Mouse (Mus musculus): ENCODE data around the gene Unc13a. TPM values are rescaled to one million over a fixed set of nuclear protein-coding genes. Genes with fewer than 3 reads are reported as not detected.

Gene Unc13a
- 0.53 TPM for total RNA-seq (2023)

DNA sequence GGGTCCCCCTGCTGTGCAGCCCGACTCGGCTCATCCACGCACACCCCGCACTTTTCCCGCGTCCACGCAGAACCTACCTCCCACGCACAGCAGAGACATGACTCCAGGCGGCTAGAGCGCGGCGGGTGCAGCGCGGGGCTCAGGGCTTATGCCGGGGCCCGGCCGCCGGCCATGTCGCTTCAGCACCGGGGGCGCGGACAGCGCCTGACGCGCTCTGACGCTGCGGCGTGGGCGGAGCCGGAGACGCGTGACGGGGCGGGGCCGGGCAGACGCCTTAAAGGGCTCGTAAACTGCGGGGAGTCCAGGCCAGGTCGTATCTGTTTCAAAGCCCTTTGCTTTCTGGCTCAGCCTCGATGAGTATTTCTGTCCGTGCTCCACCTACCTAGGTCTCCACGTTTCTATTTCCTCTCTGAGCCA lies at the start of gene Unc13a:
Gene Unc13a, minus strand, starts transcription at position 209 of the 417 bp plus-strand sequence.

DNA sequence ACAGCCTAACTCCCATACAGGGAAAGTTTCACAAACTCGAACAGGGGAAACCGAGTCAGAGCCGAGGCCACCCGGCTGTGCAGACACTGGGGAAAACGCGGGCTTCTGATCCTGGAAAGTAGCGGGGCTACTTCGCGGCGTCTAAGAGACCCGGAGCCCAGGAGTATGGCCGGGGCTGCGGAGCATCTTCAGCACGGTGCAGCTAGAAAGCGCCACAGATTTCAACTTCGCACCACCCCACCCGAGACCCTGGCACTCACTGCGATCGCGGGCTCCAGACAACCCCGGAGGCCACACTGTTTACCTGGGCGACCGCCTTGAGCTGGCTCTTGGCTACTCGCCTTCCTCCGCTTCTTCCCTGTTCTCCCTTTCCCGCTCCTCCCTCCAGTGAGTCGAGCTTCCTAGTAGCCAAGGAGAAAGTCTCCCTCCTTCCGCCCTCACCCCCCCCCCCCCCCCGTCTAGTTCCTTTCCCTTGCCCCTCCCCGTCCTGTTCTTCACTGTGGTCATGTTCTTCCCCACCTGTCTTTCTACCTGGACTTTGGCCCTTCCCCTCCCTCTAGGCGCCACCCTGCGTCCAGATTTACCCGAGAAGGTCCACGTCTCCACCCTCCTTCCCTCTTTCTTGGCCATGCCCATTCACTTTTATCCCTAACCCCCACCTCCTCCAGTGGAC lies 30.0 kb upstream of the Unc13a start, which contains the start of gene B3gnt3:
Gene B3gnt3, minus strand, starts transcription at position 376 of the 673 bp plus-strand sequence.

DNA sequence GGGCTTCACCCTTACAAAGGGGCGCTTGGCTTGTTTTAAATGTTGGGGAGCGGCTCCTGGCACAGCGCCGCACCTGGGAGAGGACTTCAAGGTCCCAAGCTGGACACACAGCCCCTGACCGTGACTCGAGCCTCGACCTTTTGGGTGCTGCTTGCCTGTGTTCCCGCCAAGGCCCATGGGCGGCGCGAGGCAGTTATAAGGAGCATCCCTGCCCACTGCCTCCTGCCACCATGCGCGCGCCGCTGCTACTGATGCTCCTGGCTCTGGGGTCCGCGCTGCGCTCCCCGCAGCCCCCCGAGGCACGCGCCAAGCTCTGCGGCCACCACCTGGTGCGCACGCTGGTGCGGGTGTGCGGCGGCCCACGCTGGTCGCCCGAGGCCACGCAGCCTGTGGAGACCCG lies 17.5 kb upstream of the Unc13a start, which contains the start of gene Insl3:
Gene Insl3, plus strand, starts transcription at position 187 of the 400 bp plus-strand sequence.

DNA sequence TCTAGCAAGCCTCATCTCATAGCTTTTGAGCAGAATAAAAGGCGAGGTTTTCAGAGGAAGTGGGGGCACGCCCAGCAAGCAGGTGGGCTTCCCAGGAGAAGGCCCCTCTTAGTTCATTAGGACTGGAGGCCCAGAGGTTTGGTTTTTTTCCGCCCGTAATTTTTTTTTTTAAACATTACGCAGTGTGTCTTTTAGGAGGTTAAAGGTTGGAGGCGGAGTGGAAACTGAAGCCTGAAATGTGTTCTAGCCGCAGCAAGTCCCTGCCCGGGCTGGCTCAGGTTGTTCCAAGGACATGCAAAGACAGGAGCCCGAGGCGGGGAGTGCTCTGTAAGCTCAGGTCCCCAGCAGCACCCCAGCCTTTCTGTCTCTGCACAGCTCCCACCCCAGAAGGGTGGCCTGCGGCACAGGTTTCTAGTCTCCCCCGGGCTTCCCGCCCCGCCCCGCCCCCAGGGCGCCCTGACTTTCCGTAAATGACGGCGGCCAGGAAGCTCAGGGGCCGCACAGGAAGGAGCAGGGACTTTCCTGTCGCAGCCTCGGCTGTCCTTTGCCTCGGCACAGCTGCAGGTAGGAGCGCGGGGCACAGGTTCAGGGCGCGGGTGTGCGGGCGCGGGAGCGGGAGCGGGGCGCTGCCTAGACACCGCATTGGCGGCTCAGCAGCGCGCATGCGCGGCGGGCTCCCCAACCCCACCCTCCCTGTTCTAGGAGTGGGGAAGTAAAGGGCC lies 4.6 kb upstream of the Unc13a start, which contains the start of gene Jak3:
Gene Jak3, plus strand, starts transcription at position 277 of the 722 bp plus-strand sequence.

DNA sequence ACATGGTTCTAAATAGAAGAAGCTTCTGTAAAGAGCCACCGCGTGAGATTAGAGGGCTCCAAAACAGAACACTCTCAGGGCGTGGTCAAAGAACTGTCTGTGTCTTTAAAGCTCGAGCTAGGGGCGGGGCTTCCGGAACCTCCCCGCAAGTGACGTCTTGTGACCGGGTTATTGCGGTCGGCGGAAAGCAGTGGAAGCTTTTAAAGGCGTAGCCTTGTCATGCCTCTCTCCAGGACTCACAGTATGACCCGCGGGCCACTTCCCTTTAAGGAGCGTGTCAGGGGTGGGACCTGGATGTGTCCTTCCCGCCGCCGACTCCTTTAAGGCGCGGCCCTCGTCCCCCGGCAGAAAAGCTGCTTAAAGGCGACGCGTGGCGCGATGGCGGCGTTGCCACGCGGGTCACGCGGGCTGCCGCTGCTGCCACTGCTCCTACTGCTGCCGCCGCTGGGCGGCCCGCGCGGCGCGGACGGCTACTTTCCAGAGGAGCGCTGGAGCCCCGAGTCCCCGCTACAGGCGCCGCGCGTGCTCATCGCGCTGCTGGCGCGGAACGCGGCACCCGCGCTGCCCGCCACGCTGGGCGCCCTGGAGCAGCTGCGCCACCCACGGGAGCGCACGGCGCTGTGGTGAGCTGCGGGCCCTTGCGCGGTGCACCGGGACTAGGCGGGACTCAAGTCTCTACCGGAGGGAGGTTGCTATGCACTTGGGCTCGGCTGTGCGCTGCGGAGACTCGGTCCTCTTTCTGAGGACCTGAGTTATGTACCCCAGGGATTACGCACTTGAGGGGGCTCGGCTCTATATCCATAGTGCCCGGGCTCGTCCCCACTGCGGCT lies 60.5 kb downstream of the Unc13a start, which contains the start of gene Colgalt1:
Gene Colgalt1, plus strand, starts transcription at position 177 of the 830 bp plus-strand sequence.

DNA sequence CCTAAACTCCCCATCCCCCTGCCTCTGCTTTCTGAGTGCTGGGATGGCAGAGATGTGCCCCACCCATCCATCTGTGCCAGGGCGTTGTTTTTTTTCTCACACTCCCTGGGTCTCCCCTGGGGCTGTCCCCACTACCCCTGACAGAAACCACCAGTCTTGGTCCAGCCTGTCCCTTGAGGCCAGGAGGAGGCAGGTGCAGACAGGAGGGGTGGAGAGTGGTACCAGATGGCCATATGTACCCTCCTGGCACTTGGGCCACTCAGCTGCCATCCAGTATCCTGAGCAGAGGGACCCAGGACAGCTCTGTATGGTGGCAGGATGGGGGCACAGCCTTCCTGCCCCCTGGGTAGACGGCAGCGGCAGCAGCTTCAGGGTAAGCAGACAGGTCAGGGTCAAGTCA lies 74.1 kb downstream of the Unc13a start, which contains the start of gene Fam129c:
Gene Fam129c, plus strand, starts transcription at position 198 of the 400 bp plus-strand sequence.

DNA sequence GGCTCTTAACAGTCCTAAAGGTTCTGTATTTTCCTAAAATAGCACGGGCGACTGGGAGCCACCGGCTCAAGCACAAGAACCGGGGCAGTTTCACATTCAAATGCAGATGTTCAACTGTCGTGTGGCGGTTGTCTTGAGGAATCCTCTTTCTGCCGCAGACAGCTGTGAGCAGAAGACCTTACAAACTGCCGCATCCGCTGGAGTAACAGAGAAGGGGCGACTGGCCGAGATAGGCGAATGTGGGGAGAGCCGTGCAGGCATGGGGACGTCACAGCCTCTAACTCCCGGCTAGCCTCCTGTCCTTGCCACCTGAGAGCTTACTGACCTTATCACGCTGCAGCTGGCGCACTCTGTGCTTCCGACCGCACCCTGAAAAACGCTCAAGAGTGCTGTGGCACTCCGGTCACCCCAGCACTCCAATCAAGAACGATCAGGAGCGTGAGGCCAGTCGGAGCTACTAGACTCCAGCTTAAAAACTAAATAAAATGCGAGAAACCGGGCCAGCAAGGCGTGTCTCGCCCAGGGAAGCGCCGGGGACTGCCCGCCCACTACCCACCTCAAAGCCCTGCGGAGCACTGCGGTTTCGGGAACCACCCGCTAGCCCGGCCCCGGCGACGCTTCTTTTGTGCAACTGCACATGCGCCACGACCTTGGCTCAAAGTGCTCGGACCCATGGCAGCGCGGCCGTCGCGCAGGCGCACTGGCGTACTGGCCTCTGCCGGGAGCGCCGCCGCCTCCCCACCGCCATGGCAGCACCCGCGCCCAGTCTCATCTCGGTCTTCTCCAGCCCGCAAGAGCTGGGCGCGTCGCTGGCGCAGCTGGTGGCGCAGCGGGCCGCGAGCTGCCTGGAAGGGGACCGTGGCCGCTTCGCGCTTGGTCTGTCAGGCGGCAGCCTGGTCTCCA lies 79.8 kb downstream of the Unc13a start, which contains the start of gene Pgls:
Gene Pgls, plus strand, starts transcription at position 706 of the 903 bp plus-strand sequence.

Other genes with a start within 250 kb of the Unc13a start
- gene Abhd8, start 208.1 kb downstream of the Unc13a start, total RNA-seq (2023), result 80.8 TPM
- gene Mrpl34, start 206.8 kb downstream of the Unc13a start, total RNA-seq (2023), result 20.2 TPM
- 104 TPM for gene Dda1, start 202.6 kb downstream of the Unc13a start, total RNA-seq (2023)
- gene Ano8, start 185.8 kb downstream of the Unc13a start, total RNA-seq (2023), result 20.5 TPM
- gene Gtpbp3, start 183.7 kb downstream of the Unc13a start, total RNA-seq (2023), result 10.3 TPM
- gene Plvap, start 160.0 kb downstream of the Unc13a start, total RNA-seq (2023), result 0.56 TPM
- gene Ccdc194, start 146.0 kb downstream of the Unc13a start, total RNA-seq (2023), result not detected
- gene Bst2, start 134.3 kb downstream of the Unc13a start, total RNA-seq (2023), result 56.4 TPM
- gene Mvb12a, start 128.8 kb downstream of the Unc13a start, total RNA-seq (2023), result 27.1 TPM
- gene Tmem221, start 112.9 kb downstream of the Unc13a start, total RNA-seq (2023), result 1.2 TPM
- not detected for gene Nxnl1, start 105.2 kb downstream of the Unc13a start, total RNA-seq (2023)
- 5.5 TPM for gene Slc27a1, start 102.9 kb downstream of the Unc13a start, total RNA-seq (2023)
- 49.5 TPM for gene Pgls, start 79.6 kb downstream of the Unc13a start, total RNA-seq (2023)
- 13.7 TPM for gene Fam129c, start 74.1 kb downstream of the Unc13a start, total RNA-seq (2023)
- 42.5 TPM for gene Colgalt1, start 60.8 kb downstream of the Unc13a start, total RNA-seq (2023)
- 72.0 TPM for gene Jak3, start 4.5 kb upstream of the Unc13a start, total RNA-seq (2023)
- 50.8 TPM for gene Insl3, start 17.5 kb upstream of the Unc13a start, total RNA-seq (2023)
- 0.53 TPM for gene B3gnt3, start 30.0 kb upstream of the Unc13a start, total RNA-seq (2023)
- gene Fcho1, start 54.0 kb upstream of the Unc13a start, total RNA-seq (2023), result 99.7 TPM
- 11.5 TPM for gene Zfp709, start 210.3 kb upstream of the Unc13a start, total RNA-seq (2023)
- 5.5 TPM for gene Zfp882, start 236.9 kb upstream of the Unc13a start, total RNA-seq (2023)
- gene Zfp617, start 236.9 kb upstream of the Unc13a start, total RNA-seq (2023), result 8.0 TPM